Mouse (Mus musculus) right cerebral cortex, postnatal 14 days (tissue): ENCODE results near the gene Insl3.
"Not testable (repeated sequence)": the region's sequence is repeated elsewhere in the genome, so short reads cannot be mapped to it uniquely, and the experiment has no call there.

Experiments used
- DNase-seq: peaks from one replicate; pipeline ENCODE4 v3.0.0; 2022

Gene Insl3

DNA sequence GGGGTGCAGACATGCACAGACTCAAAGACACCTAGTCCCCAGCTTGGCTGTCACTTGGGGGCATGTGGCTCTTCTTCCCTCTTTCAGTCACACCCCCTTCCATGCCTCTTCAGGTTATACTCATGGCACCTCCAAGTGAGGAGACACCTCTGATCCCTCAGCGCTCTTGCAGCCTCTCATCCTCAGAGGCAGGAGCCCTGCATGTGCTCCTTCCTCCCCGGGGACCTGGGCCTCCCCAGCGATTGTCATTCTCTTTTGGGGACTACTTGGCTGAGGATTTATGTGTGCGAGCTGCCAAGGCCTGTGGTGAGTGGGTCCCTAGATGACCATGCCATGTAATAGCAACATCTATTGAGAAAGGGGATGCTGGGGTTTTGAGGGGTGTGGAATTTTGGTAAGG lies 10.8 kb upstream of the Insl3 start:
- DNase-seq: no peak

- DNase-seq: no peak
These were observed 9.9 kb upstream of the Insl3 start for GRCm38 (mm10) chr8:71679116-71679515.

- no peak for DNase-seq
These were observed 9.4 kb upstream of the Insl3 start for GRCm38 (mm10) chr8:71679550-71680168.

DNA sequence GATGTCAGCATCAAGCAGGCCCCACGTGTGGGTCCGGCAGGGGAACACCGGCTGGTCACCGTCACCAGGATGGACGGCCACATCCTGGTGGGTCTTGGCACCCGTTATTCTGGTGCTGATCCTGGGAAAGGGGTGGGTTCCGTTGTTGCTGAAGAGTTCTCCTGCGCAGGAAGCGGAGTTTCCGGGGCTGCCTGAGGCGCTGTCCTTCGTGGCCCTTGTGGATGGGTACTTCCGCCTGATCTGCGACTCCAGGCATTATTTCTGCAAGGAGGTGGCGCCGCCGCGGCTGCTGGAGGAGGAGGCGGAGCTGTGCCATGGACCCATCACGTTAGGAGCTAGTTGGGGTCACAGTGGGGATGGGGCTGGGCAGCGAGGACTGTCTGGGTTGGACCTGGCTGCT lies 8.5 kb upstream of the Insl3 start:
- DNase-seq: no peak

GRCm38 (mm10) chr8:71681369-71681915 lies 7.6 kb upstream of the Insl3 start:
- no peak for DNase-seq

DNA sequence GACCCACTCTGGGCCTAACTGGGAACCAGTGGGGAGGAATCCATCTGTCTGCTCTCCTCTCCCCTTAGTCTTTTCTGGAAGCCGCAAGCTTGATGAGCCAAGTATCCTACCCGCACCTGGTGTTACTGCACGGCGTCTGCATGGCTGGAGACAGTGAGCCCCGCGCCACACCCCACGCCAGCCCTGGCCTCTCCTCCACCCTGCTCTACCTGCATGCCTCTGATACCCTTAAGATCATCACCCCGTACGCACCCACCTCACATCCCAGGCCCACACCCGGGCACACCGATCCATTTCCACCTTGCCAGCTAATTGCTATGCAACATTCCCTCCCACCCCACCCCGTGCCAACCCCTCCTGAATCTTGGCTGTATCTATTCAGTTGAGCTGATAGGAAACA lies 6.2 kb upstream of the Insl3 start:
- no peak for DNase-seq

DNA sequence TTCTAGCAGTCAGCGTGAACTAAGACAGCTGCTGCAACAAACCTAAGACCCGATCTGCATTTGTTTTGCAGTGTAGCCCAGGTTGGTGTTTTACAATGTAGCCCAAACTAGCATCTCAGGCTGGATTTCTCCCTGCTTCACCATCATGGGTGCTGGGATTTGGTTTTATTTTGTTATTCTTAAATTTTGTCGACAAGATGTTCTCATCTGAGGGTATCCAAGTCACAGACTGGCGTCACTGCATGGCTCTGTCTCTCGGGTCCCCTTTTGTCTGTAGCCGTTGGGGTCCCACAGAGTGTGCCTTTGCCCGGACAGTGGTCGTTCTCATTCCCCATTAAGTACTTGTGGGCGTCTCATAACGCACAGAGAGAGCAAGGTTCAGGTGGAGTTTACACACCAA lies 4.3 kb upstream of the Insl3 start:
- DNase-seq: no peak

DNA sequence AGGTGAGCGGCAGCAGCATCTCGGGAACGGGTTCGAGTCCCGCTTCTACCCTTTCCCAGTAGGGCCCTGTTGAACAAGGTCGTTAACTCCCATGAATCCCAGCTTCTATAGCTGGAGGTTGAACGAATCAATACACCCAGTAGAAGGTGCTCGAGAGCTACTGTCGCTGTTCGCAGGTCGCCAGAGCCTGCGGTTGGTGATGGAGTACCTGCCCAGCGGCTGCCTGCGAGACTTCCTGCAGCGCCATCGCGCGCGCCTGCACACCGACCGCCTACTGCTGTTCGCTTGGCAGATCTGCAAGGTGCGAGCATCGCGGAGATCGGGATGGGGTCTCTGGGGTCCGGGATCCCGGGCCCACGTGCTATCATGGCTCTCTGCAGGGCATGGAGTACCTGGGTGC lies 3.4 kb upstream of the Insl3 start:
- no peak for DNase-seq

GRCm38 (mm10) chr8:71686143-71686734 lies 2.8 kb upstream of the Insl3 start:
- no peak for DNase-seq

GRCm38 (mm10) chr8:71687616-71688015 lies 1.4 kb upstream of the Insl3 start:
- no peak for DNase-seq

DNA sequence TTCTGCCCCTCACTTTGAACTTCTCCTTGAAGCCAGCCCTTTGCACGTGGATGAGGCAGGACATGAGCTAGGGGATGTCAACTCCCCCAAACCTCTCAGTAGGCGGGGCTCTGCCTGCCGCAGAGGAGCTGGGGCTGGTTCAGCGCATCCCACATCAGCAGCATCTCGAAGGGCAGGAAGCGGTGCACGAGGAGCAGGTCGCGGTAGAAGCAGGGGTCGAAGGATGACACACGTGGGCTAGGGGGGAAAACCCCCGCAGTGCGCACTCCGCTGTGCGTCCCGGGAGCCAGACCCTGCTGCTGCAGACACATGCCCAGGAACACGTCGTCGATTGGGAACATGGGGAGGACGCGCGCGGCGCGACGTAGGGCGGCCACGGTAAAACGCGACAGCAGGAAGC lies 3.5 kb downstream of the Insl3 start:
- DNase-seq: no peak

DNA sequence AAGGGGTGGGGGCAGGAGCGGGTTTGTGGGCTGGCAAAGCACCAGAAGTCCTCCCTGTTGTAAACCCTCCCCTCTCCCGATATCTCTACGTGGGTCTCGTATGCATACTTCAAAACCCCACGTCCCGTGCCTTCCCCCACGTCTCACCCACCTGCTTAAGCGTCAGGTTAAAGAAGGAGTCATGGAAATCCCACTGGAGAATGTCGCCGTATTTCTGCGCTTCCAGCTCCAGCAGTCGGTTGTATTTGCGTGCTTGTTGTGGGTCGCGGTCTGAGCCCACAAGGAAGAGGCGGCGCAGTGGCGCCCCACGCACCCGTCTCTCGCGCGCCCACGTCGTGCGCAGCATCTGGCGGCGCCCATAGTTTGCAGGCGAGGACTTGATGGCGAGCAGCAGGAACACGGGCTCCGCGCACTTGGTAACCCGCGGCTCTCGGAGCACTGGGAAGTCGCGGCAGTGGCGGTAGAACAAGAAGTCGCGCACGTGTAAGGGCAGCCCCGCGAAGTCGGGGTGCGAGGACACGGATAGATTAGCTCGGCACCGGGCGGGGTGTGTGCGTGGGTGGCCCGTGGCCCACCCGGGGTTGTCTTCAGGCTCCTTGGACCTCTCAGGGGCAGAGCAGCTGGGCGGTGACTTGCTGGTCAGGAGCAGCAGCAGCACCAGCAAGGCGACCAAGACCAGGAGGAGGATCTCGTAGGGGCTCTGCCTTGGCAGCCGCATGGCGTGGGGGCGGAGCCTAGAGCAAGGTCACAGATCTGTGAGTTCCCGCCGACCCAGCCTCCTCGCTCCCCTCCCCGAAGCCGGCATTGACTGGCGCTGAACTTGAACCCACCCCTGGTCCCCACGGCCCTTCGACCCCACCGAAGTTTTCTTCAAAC lies 4.4 kb downstream of the Insl3 start:
- DNase-seq: no peak

DNA sequence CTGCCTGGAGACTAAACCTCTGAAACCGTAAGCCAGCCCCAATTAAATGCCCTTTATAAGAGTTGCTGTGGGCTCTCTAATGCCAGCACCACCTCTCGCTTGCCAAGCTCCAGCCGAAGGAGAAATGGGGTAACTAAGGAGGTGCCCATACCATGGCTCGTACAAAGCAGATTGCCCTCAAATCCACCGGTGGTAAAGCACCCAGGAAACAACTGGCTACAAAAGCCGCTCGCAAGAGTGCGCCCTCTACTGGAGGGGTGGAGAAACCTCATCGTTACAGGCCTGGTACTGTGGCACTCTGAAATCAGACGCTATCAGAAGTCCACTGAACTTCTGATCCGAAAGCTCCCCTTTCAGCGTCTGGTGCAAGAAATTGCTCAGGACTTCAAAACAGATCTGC lies 6.4 kb downstream of the Insl3 start:
- DNase-seq: not testable (repeated sequence)

DNA sequence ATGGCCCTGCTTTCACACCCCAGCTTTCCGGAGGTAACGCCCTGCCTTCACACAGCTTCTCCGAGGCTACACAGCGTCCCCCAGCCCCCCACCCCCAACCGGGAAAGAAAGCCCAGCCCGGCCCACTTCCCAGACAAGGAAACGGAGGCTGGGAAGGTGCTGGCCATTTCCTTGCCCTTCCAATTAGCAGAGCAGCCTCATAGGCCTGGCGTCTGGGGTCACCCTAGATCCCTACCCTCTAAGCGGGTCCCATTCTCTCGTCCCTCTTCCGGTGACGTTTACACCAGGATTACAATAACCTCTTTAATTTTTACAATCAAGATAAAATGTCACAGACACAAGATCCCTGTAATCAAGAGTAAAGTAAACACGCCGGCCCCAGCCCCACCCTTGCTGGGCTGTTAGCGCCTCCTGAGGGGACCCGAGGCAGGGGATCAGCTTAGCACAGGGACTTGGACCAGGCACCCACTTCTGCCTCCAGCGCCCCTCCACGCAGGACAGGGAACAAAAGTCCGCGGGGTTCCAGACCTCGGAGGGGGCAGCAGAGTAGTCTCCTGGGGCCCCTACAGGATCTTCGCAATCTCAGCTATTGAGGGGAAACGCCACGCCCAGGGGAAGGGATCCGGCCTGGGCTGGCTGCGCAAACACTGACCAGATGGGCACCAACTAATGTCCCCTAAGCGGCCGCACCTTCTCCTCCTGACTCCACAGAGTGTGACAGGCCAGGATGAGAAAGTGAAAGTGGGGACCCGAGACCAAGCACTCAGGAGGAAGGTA lies 11.7 kb downstream of the Insl3 start:
- no peak for DNase-seq

- no peak for DNase-seq
These were observed 12.5 kb downstream of the Insl3 start, which contains the start of gene B3gnt3 for GRCm38 (mm10) chr8:71701414-71702086. Gene B3gnt3, minus strand, starts transcription at chr8:71701789.

GRCm38 (mm10) chr8:71702087-71702432 lies 13.0 kb downstream of the Insl3 start:
- DNase-seq: no peak

DNA sequence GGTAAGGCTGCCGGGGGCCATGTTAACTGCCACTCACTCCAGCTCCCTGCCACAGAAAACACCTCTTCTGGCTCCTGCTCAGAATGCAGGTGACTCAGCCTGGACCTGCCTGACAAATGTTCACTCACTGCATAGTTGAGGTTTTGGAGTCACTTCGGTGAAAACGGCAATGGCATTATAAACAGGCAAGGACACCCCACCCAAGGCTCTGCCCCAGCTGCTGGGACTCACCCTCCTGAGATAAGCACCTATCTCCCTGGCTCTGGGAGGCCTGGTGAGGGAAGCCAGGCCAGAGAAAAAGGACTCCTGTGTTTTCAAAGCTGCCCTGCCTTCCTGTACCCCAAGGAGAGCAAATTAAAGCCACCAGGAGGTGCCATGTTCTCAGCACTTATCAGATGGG lies 13.9 kb downstream of the Insl3 start:
- no peak for DNase-seq

DNA sequence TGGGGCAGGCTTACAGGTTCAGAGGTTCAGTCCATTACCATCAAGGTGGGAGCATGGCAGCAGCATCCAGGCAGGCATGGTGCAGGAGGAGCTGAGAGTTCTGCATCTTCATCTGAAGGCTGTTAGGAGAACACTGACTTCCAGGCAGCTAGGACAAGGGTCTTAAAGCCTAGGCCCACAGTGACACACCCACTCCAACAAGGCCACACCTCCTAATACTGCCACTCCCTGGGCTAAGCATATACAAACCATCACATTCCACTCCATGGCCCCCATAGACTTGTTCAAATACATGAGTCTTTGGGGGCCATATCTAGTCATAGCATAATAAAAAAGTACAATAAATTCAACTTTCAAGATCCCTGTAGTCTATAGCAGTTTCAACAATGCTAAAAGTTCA lies 14.4 kb downstream of the Insl3 start:
- not testable (repeated sequence) for DNase-seq

DNA sequence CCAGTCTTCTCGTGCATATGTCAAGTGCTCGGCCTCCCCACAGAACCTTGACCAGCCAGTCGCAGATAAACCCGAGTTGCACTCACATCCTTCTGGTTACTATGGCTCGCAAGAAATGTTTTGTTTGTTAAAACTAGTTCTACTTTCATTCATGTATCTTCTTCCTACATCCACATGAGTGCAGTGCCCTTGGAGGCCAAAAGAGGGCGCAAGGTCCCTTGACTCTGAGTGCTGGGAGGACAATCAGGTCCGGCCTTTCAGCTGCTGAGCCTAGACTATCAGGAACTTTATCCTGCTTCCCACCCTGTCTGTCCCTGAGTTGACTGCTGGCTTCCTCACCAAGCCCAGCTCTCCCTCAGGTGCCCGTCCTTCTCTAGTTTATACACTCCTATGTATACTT lies 18.9 kb downstream of the Insl3 start:
- peak; percentile 61 for DNase-seq

- peak; percentile 14 for DNase-seq
These were observed 20.3 kb downstream of the Insl3 start for GRCm38 (mm10) chr8:71709134-71709799.

GRCm38 (mm10) chr8:71709800-71710446 lies 20.9 kb downstream of the Insl3 start:
- DNase-seq: peak; percentile 92
